Mouse (Mus musculus): ENCODE measurements around the gene Slc25a42.

DNA sequence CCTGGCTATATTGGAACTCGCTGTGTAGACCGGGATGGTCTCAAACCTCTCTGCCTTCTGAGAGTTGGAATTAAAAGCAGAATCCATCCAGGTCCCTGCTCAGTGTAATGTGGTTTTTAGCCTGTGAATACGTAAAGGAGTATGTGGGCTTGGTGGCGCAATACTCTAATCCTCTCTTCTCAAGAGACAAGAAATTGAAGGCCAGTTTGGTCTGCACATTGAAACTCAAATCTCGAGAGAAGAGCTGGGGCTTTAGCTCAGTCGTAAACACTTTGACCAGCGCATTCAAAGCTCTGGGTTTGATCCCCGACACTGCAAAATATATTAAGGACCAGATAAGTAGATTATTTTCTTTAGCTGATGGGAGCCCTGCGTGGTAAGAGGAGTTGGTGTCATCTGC, 72.1 kb downstream of the Slc25a42 start:
- no peak for TF ChIP-seq CTCF (IDR thresholded peaks at IDR 0.05; ENCODE audit: low read depth, low read length)
- no peak for TF ChIP-seq POLR2A (IDR thresholded peaks at IDR 0.05; ENCODE audit: borderline replicate concordance, low read depth, low read length)
